Mouse (Mus musculus): ENCODE data around the gene Npr1.

GRCm38 (mm10) chr3:90445417-90446200 is 20.1 kb downstream of the Npr1 start:
- TF ChIP-seq POLR2A (IDR thresholded peaks at IDR 0.05; ENCODE audit: borderline replicate concordance, control insufficient read depth, low read depth, low read length) (no peak), CTCF (IDR thresholded peaks at IDR 0.05; ENCODE audit: control insufficient read depth, insufficient read depth, low read length) (no peak)

Measured in bone marrow, adult 2 months (tissue).